Mouse (Mus musculus) kidney, postnatal 0 days (tissue): ENCODE data around the gene Acta2. TPM values are rescaled to one million over a fixed set of nuclear protein-coding genes. Genes with fewer than 3 reads are reported as not detected.

Experiments
- ATAC-seq: fragments of 200-750 bp; cut with Nextera tagmentation; replicated peaks from 2 replicates; pipeline ENCODE4 v1.8.0; 2017; ENCODE audit warnings: low read depth, moderate number of reproducible peaks, moderate TSS enrichment, moderate library complexity; ENCODE audit not compliant: low FRiP score
- DNase-seq: peaks from one replicate; pipeline ENCODE4 v3.0.0-alpha.2; 2016; ENCODE audit warnings: low spot score
- H3K27ac ChIP-seq: fragments of 300-500 bp; sonication (generic); 2 replicates; pipeline ENCODE4 v1.5.1; 2014; ENCODE audit warnings: mild to moderate bottlenecking
- H3K27me3 ChIP-seq: fragments of 300-500 bp; sonication (generic); 2 replicates; pipeline ENCODE4 v1.6.1; 2014; ENCODE audit warnings: low read length, mixed read lengths; ENCODE audit not compliant: insufficient read depth
- H3K36me3 ChIP-seq: fragments of 300-500 bp; sonication (generic); 2 replicates; pipeline ENCODE4 v1.6.1; 2014; ENCODE audit warnings: low read length, mixed read lengths; ENCODE audit not compliant: insufficient read depth
- H3K4me1 ChIP-seq: fragments of 300-500 bp; sonication (generic); replicated peaks from 2 replicates; pipeline ENCODE4 v1.6.1; 2014; ENCODE audit warnings: antibody characterized with exemption, low read length, mixed read lengths; ENCODE audit not compliant: insufficient read depth
- H3K4me2 ChIP-seq: fragments of 300-500 bp; sonication (generic); 2 replicates; pipeline ENCODE4 v1.6.1; 2014; ENCODE audit warnings: mild to moderate bottlenecking, low read length, moderate library complexity, mixed read lengths
- H3K4me3 ChIP-seq: fragments of 300-500 bp; sonication (generic); replicated peaks from 2 replicates; pipeline ENCODE4 v1.5.1; 2014; ENCODE audit warnings: low read depth, low read length
- H3K9ac ChIP-seq: fragments of 300-500 bp; sonication (generic); 2 replicates; pipeline ENCODE4 v1.6.1; 2014; ENCODE audit warnings: low read depth, low read length
- H3K9me3 ChIP-seq: fragments of 300-500 bp; sonication (generic); replicated peaks from 2 replicates; pipeline ENCODE4 v1.6.1; 2016; ENCODE audit warnings: low read length, inconsistent platforms, mixed read lengths
- CTCF ChIP-seq: IDR thresholded peaks from 2 replicates; pipeline ENCODE4 v1.5.1; 2016; ENCODE audit warnings: antibody characterized with exemption, low read depth, mild to moderate bottlenecking, moderate library complexity
- WGBS: fragments of 180-500 bp; shearing (Covaris S2); extraction: QIAGEN DNeasy Blood & Tissue Kit; methylation state at CpG from one replicate; pipeline ENCODE4 v1.1.7; 2014; 5-methylcytosine and 5-hydroxymethylcytosine counted together
- polyA plus RNA-seq: library from polyadenylated mRNA; unstranded; fragments of >200 nt; fragmentation: Nextera tagmentation; extraction: Ambion mirVana; gene quantifications from 2 replicates; pipeline ENCODE4 v1.2.1, GENCODE M21; 2015

Gene Acta2
- polyA plus RNA-seq, 1 experiment from 2014 or later, result 450 TPM

GRCm38 (mm10) chr19:34193149-34193548 lies 62.2 kb downstream of the Acta2 start:
- no peaks in the 10 kb centered on the region for H3K9me3 ChIP-seq
- WGBS, result 4% methylated on average over 9 of the region's 9 CpGs
- H3K27me3 ChIP-seq, result no peaks in the 10 kb centered on the region
- H3K9ac ChIP-seq, result 0 out of 2 replicates have a peak overlapping the region, but pooled peaks have one; percentile 72
- peak; percentile 68 for DNase-seq
- peak overlapping the region; percentile 72 for H3K4me3 ChIP-seq
- H3K4me1 ChIP-seq, result peaks cover 3% of the 10 kb centered on the region; the same call in 1 of the 2 replicates
- no peak for TF ChIP-seq CTCF
- no peaks in the 10 kb centered on the region for H3K36me3 ChIP-seq
- no peak for ATAC-seq
- H3K27ac ChIP-seq, result no peak overlapping the region
- H3K4me2 ChIP-seq, result peak overlapping the region; percentile 99

DNA sequence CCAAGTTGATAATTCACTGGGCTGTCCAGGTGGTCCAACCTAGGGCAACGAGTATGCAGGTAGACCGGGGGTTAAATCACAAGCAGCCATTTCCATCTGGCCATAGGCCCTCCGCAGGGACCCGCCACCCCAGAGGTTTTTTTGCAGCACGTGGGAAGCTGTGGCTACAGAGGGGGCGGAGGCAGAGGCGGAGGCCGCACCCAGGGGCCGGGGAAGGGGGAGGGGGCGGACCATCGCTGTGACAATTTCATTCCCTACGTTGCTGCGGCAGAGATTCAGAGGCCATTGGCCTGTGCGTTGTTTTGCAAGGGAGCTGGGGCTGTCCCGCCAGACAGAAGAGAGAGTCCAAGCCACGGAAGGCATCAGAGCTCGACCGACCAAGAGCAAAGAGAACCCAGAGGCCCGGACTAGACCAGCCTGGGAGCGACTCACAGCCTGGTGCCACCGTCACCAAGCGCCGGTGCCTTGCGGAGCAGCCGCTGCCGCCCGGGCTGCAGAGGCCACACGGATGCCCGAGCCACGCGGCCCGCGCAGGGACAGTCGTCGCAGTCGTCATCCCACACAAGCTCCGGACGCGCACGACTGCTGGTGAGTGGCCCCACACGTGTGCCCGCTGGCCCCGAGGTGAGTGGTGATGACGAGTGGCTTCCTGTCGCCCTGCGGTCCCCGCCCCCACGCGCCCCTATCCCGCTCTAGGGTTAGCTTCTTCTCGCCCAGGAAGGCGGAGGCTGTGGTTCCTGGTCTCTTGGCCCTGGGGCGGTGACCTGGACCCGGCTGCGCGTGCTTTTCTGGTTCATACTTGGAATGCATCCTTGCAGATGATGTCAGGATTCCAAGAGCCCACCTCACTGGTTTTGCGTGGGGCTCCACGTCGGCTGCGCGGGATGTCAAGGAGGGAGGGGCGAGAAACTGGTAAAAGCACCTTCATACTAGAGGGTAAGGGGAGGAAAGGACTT lies 63.1 kb downstream of the Acta2 start, which contains the start of gene Stambpl1:
Gene Stambpl1, plus strand, starts transcription at position 222 of the 956 bp plus-strand sequence.
- DNase-seq (peak; percentile 80), ATAC-seq (peak; percentile 85)
- under 1% methylated on average over 62 of the region's 62 CpGs for WGBS
- Histone ChIP-seq H3K9me3 (no peaks in the 10 kb centered on the region), H3K36me3 (no peaks in the 10 kb centered on the region), H3K4me1 (0 out of 2 replicates have a peak, but pooled peaks cover 3% of the 10 kb centered on the region), H3K27me3 (no peaks in the 10 kb centered on the region), H3K27ac (peak within 1 kb of the TSS; percentile 44; the same call in 1 of the 2 replicates), H3K9ac (peak within 1 kb of the TSS; percentile 72), H3K4me3 (peak within 1 kb of the TSS; percentile 72), H3K4me2 (peak within 1 kb of the TSS; percentile 99)
- no peak for TF ChIP-seq CTCF

GRCm38 (mm10) chr19:34191645-34192007 lies 63.8 kb downstream of the Acta2 start:
- 0 out of 2 replicates have a peak, but pooled peaks cover 3% of the 10 kb centered on the region for H3K4me1 ChIP-seq
- peak overlapping the region; percentile 72 for H3K9ac ChIP-seq
- no peak for TF ChIP-seq CTCF
- no peaks in the 10 kb centered on the region for H3K27me3 ChIP-seq
- H3K36me3 ChIP-seq, result no peaks in the 10 kb centered on the region
- H3K9me3 ChIP-seq, result no peaks in the 10 kb centered on the region
- H3K27ac ChIP-seq, result no peak overlapping the region
- H3K4me2 ChIP-seq, result peak overlapping the region; percentile 99
- WGBS, result 30% methylated on average over 10 of the region's 10 CpGs
- no peak for DNase-seq
- no peak for ATAC-seq
- H3K4me3 ChIP-seq, result peak overlapping the region; percentile 72

Other genes with a start within 250 kb of the Acta2 start
- gene Lipk, start 247.3 kb downstream of the Acta2 start, polyA plus RNA-seq, result not detected in 2 replicates
- not detected in 2 replicates for gene Lipn, start 188.2 kb downstream of the Acta2 start, polyA plus RNA-seq
- not detected in 2 replicates for gene Lipm, start 154.7 kb downstream of the Acta2 start, polyA plus RNA-seq
- gene Ankrd22, start 89.5 kb downstream of the Acta2 start, polyA plus RNA-seq, result 0.05 and 0.14 TPM in 2 replicates
- 4.9 and 6.7 TPM in 2 replicates for gene Stambpl1, start 63.4 kb downstream of the Acta2 start, polyA plus RNA-seq
- 7.6 and 8.4 TPM in 2 replicates for gene Fas, start 35.1 kb upstream of the Acta2 start, polyA plus RNA-seq
- 3.0 and 3.4 TPM in 2 replicates for gene Ch25h, start 219.6 kb upstream of the Acta2 start, polyA plus RNA-seq